Mouse (Mus musculus) gastrocnemius, adult 18-20 months (tissue): ENCODE results near the gene Utp18. TPM values are rescaled to one million over a fixed set of nuclear protein-coding genes. Genes with fewer than 3 reads are reported as not detected.
"Not testable (repeated sequence)": the region's sequence is repeated elsewhere in the genome, so short reads cannot be mapped to it uniquely, and the experiment has no call there.

Experiments
- DNase-seq: peaks from one replicate; pipeline ENCODE4 v3.0.0; 2021; ENCODE audit warnings: low spot score
- long read RNA-seq, 2 experiments: library from polyadenylated mRNA; stranded (forward); transcript quantifications; one replicate each; pipeline ENCODE4 v2.0.0; 2021
- total RNA-seq, 2 experiments: library from RNA; stranded (reverse); gene quantifications; 2 replicates each; pipeline ENCODE4 v1.2.3; 2021

Utp18 gene
- total RNA-seq, result 1 to 10 TPM; 8.5 to 9.8 TPM
- long read RNA-seq, experiment 1, transcript Utp18-201 (14 exons, 2,613 nt), result major isoform, 22 of 26 reads
- long read RNA-seq, experiment 1, partial matches to known transcripts, result 1 of 26 reads
- long read RNA-seq, experiment 1, other reads (novel, unspliced or antisense), result 3 of 26 reads
- long read RNA-seq, experiment 2, transcript Utp18-201 (14 exons, 2,613 nt), result major isoform, 18 of 19 reads
- long read RNA-seq, experiment 2, partial matches to known transcripts, result 1 of 19 reads
- long read RNA-seq, experiment 2, other reads (novel, unspliced or antisense), result 0 of 19 reads

DNA sequence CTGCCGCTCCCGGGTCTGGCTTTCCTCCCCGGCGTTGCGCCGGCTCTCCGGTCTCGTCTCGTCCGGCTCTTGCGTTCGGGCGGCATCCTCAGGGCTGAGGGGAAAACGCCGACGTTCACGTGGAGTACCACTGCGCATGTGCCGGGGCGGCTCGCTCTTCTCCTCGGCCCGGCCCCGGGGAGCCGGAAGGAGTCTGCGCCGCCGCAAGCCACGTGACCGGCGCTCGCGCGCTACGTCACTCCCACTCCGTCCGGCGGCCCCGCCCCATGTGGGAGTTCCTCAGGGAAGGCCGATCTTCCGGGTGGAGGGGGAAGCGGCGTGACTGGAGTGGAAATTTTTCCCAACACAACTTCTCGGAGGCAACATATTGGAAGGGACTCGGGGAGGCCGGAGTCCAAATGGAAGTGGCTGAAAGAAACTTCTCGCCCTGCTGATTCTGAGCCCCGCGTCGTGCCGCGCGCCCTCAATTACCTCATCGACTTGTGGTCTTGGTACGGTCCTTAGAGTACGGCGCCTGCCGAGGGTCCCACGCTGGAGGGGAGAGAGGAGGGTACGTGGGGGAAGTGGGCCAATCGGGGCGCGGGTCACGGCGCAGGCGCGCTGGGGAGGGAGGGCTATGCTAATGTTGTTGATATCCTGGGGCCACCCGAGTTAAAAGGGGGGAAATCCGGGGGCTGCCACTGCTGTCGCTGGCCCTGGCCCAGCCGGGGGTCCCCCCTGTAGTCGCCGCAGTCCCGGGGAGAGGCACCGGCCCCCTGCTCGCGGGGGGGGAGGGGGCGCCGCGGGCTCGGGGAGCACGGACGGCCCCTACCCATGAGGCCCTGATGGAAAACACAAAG, at the start of gene Utp18, which contains the start of gene Mbtd1:
TSS of gene Utp18 (minus strand) at position 195 of the 839 bp plus-strand sequence.
TSS of gene Mbtd1 (plus strand) at position 281 of the 839 bp plus-strand sequence.
- peak; percentile 98 for DNase-seq

DNA sequence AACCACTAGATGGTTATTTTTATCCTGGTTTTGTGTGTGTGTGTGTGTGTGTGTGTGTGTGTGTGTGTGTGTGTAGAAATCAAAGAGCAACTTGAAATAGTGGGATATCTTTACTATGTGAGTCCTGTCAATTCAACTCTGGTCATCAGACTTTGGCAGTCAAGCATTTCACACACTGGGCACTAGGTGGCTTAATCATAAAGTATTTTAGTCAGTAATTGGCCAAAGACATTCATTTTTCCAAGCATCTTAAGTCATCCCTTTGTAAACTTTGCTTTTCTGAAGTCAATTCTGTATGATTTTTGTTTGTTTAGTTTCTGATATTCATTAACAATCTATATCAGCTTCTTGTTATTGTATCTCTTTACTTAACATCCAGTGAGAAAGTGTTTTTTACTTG, 43.5 kb upstream of the Utp18 start:
- DNase-seq, result no peak

DNA sequence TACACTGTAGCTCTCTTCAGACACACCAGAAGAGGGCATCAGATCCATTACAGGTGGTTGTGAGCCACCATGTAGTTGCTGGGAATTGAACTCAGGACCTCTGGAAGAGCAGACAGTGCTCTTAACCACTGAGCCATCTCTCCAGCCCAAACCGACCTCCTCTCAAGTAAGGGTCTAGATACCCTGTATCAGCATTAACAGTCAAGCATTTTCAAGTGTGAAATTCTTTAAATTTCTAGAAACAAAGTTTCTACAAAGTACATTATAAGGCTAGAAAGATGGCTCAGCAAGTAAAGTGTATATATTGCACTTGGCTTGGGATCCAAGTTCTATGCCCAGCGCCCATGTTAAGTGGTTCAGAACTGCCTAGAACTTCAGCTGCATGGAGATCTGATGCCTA, 29.5 kb upstream of the Utp18 start:
- not testable (repeated sequence) for DNase-seq

DNA sequence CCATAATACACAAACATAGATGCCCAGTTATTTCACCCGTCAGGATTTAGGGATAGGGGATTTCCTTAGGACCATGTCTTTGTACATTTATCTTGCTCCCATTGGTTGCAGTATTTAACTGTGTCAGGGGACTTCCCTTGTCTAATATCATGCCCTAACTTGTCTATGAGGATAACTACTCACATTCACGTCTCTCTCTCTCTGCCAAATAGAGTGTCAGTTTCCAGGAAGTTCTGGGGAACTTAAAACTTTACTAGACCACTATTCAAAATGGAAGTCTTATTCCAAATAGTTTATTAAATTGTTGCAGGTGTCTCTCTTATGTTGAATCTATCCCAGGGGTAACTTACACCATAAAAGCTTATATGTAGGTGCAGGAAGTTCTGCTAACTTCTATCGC, 26.0 kb upstream of the Utp18 start:
- no peak for DNase-seq

DNA sequence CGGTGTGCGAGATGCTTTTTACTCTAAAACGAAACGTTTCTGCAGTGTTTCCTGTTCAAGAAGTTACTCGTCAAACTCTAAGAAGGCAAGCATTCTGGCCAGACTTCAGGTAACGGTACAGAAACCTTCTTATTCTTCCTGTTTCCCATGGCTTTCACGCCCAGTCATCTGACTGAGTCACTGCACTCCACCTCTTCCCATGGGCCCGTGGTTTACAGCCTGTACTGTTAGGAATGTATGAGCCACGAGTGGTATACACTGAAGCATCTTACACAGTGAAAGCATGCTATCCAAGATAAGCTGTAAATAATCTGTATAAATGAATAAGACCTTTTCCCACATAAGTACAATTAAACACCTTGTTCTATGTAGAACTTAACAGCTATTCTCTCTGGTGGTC, 23.3 kb upstream of the Utp18 start:
- DNase-seq, result no peak

DNA sequence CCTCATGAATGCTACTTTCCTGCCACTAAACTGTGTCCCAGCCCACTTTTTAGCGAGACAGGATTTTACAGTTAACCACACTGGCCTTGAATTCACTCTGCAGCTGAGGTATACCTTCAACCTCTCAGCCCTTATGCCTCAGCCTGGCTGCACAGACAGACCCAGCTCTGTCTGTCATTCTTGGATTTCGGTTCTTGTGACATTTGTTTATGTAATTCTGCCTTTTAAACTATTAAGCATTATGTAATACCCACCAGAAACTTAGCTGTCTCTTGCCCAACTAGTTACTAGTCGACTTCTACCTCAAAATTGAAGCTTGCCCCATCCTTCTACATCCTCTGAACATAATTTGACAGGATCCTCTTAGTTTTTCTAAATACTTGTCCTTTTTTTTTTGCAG, 22.3 kb upstream of the Utp18 start:
- no peak for DNase-seq

DNA sequence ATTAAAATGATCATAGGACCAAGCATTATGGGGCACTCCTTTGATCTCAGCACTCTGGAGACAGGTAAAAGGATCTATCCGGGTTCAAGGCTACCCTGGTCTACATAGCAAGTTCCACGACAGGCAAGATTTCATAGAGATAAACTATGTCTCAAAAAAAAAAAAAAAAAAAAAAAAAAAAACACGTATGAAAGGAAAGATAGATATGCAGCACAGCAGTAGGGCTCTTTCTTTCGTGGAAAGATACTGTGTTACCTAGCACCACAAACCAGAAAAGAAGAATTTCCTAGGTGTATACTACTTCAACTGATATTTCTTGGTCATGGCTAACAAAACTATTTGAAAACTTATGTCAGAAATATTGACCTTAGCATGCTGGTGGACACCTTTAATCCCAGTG, 21.3 kb upstream of the Utp18 start:
- no peak for DNase-seq

DNA sequence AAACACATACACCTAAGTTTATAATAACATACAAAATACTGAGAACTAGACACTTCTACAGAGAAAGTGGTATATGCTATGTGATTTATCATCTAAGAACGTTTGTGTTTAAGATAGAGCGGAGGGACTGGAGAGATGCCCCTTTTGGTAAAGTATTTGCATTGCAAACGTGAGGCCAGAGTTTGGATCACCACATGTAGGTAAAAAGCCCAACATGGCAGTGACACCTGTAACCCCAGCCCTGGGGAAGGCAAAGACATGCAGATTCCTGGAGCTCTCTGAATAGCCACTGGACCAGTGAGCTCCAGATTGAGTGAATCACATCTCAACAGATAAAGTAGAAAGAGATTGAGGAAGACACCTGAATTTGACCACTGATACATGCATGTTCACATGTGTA, 12.2 kb upstream of the Utp18 start:
- DNase-seq, result no peak

DNA sequence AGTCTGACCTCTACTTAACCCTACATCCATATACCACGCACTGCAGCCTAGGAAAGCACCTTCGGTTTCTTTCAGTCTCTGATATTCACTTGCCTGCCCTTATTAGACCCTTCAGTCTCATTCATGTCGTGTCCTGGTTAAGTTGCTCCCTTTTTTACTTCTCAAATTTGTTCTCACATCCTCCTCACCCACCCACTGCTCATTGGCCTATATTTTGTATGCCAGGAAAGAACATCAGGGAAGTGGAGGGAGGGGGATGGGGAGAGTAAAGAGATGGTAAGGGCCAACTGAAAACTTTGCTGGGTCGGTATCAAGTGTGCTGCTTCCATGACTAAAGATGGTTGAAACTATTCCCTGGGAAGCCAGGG, 1.5 kb upstream of the Utp18 start:
- no peak for DNase-seq

DNA sequence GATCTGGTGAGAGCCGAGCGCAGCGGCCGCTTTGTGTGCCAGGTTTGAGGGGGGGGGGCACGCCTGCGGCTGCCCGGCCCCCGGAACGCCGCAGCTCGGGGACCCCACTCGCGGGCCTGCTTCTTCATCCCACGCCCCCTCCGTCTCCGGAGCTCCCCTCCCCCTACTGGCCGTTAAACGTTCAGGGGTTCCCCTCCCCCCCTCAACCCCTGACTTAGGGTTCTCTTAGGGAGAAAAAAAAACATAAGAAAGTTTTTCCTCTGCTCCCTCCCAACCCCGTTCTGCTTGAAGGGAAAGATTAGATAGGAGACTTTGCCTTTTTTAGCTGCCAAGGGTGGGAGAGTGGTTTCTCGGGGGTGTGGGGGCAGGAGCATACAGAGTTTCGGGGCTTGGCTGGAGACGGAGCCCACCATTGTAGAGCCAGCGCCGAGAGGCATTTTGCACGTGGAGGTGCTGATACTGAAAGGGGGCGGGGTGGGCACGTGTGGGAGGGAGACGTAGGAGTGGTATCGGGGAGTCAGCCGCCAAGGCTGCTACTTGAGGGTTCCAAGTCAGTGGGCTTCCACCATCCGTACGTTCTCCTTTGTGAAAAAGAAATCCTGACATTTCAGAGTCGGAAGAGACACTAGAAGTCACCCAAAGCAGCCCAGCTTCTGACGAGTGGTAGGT, 979 bp upstream of the Utp18 start:
- DNase-seq, result no peak

DNA sequence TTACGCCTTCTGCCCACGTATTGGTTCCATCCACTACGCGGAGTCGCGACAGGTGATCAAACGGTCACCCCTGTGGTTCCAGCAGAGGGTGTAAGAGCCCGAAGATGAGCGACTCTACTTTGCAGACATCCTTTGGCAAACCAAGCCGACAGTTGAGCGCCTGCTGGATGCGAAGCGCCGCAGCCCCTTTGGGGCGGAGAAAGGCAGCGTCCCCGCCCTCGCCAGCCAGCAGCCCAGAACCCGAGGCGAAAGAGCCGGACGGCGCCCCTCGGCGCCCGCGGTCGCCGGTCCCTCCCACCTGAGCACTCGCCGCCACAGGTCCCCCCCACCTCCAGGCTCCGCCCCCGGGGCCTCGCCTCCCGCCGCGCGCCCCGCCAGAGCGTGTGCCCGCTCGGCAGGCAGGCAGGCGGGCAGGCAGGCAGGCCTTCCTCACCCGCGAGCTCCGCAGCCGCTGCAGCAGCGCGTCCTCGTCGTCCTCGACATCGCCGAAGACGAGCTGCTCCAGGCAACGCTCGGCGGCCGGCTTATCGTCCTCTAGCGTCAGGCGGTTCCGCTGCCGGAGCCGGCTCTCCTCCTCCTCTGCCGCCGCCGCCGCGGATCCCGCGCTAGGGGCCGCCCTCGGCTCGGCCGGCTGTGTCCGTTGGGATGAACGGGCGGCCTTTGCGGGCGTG, 530 bp downstream of the Utp18 start:
- peak; percentile 26 for DNase-seq

DNA sequence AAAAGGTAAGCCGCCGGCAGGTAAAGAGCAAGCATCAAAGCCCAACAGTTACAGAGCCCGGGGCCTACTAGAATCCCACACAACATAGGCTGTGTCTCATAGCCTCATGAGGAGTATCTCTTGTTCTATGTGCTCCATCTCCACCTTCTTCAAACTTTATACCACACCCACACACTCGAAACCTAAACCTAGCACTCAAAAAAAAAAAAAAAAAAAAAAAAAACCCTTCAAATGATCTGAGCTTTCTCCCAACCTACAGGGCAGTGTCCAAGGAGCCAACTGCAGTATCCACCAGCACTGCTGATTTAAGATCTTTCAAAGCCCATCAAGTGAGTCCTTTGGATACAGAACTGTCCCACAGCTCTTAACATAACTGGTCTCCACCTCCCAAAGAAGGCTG, 1.5 kb downstream of the Utp18 start:
- no peak for DNase-seq

DNA sequence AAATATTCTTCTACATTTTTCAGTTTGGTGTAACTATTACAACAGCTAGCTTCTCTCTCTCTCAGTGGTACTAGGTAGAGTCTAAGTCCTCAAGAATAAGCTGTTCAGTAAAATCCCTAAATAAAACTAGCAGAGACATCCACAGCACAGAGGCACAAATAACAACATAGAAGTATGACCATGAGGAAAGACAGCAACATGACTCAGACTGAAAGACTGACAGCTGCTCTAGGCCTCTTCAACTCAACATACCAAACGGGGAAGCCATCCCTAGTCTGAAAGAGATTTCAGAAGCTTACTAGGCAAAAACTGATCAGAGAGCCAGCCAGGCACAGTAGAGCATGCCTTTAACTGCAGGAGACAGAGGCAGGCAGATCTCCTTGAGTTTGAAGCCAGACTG, 22.9 kb downstream of the Utp18 start:
- no peak for DNase-seq

DNA sequence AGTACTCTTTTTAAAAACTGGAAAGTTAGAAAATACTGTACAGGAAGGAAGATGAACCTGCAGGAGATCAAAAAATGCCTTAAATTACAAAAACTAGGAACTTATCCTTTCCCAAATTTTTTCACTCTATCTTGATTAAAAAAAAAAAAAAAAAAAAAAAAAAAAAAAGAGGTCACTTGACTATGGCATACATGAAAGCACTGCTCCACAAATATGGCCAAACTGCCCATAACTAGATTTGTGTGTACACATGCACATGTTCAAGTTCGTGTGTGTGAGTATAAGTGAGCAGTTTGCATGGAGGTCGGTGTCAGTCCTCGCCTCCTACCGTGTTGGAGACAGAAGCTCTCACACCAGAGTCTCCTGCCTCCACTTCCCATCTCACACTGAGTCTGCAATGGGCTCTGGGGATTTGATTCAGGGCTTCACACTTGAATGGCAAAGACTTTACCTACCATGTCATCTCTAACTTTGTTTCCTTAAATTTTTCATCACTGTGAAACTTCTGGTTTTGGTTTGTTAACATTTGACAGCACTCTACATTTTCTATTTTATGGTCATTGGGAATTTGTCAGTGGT, 23.4 kb downstream of the Utp18 start:
- DNase-seq, result no peak

DNA sequence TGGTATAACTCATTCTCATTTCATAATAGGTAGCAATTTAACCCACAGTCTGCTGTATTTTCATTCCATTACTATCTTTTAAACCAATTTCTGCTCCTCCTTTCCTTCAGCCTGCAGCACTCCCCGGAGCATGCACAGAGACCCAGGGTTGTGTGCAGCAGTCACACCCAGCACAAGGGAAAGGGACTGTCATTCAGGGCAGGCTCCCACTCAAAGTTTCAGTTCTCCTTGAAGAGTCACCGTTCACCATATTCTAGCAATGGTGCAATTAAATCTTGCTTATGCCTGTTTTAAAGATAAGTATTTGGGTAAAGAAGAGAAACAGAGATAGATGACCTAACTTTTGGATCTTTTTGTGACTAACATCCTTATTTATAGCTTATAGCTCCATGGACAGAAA, 24.4 kb downstream of the Utp18 start:
- DNase-seq, result no peak

DNA sequence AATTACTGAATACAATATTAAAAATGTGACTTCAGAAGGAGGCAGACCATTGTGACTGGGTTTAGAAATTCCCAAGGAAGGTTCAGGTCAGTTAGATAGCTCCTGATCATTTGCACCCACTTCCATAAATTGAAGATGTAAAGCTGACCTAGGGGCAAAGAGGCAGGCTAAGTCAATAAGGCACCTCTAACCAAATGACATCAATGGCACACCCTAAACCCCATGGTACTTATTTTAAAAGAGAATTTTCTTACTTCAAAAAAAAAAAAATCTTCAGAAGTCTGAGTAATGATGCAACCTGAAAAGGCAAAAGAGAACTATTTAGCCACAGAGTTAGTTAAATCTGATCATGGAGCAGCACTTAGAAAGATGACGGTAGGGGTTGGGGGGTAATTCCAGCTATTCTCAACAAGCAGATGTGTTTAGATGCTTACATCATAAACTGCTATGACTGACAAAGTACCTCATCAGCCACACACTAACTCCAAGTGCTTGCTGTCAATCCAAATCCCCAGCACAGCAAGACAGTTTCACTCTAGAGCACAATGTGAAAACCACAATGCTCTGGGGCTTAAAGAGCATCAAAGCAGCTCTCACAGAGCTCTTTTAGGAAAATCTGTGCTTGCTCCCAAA, 24.9 kb downstream of the Utp18 start:
- no peak for DNase-seq

DNA sequence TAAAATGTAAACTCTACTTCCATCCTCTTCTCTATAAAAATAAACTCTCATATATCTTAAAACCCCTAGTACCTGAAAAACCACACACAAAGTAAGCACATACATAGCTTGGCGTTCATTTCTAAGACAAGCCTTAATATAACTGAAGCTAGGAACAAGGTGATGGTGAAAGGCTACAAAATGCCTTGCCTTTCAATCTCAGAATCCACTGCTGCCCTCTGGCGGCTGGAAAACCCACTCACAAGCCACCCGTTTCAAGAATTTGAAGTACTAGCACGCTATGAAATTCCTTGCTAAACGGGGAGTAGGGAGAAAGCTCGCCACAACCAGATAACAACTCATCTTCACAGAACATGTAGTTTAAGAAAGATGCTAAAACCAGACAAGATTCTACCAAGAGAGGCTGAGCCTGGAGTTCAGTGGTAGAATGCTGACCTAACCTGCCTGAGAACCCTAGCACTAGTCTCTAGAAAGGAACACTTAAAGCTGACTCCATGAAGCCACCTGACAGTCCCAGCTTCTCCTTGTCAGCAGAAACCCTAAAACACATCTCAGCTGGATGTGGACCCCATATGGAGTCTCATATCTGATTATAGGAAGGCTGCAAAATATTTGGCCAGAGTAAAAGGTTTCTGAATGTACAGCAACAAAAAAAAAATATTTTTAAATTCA, 29.1 kb downstream of the Utp18 start:
- peak; percentile 55 for DNase-seq

DNA sequence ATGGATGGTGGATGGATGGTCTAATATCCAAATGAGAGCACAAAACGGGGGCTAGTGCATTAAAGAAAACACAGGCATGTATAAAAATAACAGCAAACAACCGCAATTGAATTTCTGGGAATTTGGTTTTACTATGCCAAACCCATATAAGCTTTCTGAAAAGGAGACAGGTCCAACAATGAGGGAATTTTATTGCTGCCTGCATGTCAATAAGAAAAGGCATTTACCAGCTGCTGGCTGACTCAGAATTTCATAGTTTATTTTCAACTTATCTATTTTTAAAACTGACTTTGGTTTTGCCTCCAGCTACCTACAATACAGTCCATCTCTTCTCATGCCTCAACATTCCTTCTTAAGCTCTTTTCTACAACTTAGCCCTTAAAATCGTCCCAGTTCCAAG, 33.0 kb downstream of the Utp18 start:
- no peak for DNase-seq

DNA sequence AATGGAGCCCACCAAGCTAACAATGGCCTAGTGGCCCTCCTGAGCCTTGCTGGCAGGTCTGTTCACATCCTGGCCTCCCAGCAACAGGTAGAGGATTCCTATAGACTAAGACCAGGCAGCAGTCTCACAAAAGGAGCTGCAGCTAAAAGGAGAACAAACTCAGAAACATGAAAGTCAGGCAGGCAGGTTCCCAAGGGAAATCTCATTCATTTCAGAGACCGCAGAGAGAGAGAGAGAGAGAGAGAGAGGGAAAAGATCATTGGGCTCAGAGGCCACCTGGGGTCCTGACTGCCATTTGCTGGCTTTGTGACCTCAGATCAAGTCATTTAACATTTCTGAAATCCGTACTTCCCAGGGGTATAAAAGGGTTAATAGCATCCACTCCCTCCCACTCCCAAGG, 38.2 kb downstream of the Utp18 start:
- no peak for DNase-seq

DNA sequence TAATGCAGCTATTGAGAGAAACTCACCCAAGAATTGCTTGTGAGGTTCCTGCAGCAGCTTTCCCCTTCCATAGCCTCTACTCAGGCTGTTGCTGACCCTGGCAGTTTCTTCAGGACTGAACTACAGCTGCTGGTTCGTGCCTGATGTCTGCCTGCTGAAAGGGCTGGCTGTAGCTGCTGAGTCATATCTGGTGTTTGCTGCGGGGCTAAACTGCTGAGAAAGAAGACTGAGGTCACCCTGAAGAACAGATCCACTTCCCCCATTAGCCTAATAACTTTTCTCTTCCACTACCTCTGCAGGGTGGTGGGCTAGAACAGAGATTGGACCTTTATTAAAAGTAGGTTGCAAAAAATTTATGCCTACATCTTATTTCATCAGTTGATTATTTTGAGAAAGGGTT, 49.8 kb downstream of the Utp18 start:
- no peak for DNase-seq

DNA sequence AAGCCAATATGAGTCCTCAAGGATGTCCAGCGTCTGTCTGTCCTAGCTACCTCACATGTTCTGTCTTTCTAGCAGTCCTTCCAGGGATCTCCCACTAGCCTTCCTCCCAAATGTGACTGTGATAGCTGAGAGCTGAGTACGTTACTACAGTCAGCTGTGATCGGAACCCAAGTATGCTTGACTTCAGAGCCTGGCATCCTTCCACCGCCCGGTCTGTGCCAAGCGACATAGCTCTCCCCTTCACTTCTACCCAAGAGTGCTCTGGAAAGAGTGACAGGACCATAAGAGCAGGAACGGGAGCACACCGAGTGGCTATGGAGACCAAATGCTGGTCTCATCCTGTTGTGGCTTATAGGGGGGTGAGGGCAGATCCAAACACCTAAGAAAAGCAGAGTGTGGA, 55.6 kb downstream of the Utp18 start:
- no peak for DNase-seq
